Mouse (Mus musculus) small intestine, adult 2 months (tissue): Measurements from ENCODE around the gene Speg.

Experiments
- CTCF ChIP-seq: fragments of 200-500 bp; IDR thresholded peaks from 2 replicates; pipeline ENCODE4 v1.5.1; 2012; ENCODE audit warnings: low read depth, mild to moderate bottlenecking, control low read depth, inconsistent platforms, low read length, moderate library complexity, mixed read lengths; ENCODE audit not compliant: insufficient replicate concordance, insufficient read length; ENCODE audit errors: extremely low read depth
- POLR2A ChIP-seq: fragments of 200-500 bp; IDR thresholded peaks from 2 replicates; pipeline ENCODE4 v1.6.1; 2012; ENCODE audit warnings: low read depth, mild to moderate bottlenecking, control low read depth, inconsistent platforms, low read length, moderate library complexity

GRCm38 (mm10) chr1:75438782-75439181 lies 63.7 kb downstream of the Speg start:
- TF ChIP-seq POLR2A (no peak), CTCF (no peak)
